Mouse (Mus musculus) kidney, embryonic 14.5 days (tissue): ENCODE results near the gene Frmd4a. TPM values are rescaled to one million over a fixed set of nuclear protein-coding genes. Genes with fewer than 3 reads are reported as not detected.

Experiments used
- ATAC-seq: fragments of 200-750 bp; cut with Nextera tagmentation; 2 replicates; pipeline ENCODE4 v1.8.0; 2017; ENCODE audit warnings: moderate number of reproducible peaks, mild to moderate bottlenecking, moderate TSS enrichment, moderate library complexity; ENCODE audit not compliant: low FRiP score, low TSS enrichment
- H3K27ac ChIP-seq: fragments of 300-500 bp; sonication (generic); 2 replicates; pipeline ENCODE4 v1.5.1; 2014; ENCODE audit warnings: low read depth, mild to moderate bottlenecking, low read length, moderate library complexity, mixed read lengths
- H3K27me3 ChIP-seq: fragments of 300-500 bp; sonication (generic); 2 replicates; pipeline ENCODE4 v1.6.1; 2014; ENCODE audit warnings: mild to moderate bottlenecking, low read length; ENCODE audit not compliant: control insufficient read depth, insufficient read depth
- H3K36me3 ChIP-seq: fragments of 300-500 bp; sonication (generic); 2 replicates; pipeline ENCODE4 v1.6.1; 2014; ENCODE audit warnings: low read length, mixed read lengths; ENCODE audit not compliant: control insufficient read depth, insufficient read depth
- H3K4me1 ChIP-seq: fragments of 300-500 bp; sonication (generic); 2 replicates; pipeline ENCODE4 v1.6.1; 2014; ENCODE audit warnings: low read length, mixed read lengths; ENCODE audit not compliant: control insufficient read depth, insufficient read depth
- H3K4me2 ChIP-seq: fragments of 300-500 bp; sonication (generic); replicated peaks from 2 replicates; pipeline ENCODE4 v1.6.1; 2014; ENCODE audit warnings: low read depth, mild to moderate bottlenecking, low read length
- H3K4me3 ChIP-seq: fragments of 300-500 bp; sonication (generic); 2 replicates; pipeline ENCODE4 v1.5.1; 2014; ENCODE audit warnings: mild to moderate bottlenecking, low read length
- H3K9ac ChIP-seq: fragments of 300-500 bp; sonication (generic); 2 replicates; pipeline ENCODE4 v1.6.1; 2014; ENCODE audit warnings: low read depth, mild to moderate bottlenecking, low read length, moderate library complexity
- H3K9me3 ChIP-seq: fragments of 300-500 bp; sonication (generic); 2 replicates; pipeline ENCODE4 v1.6.1; 2016; ENCODE audit warnings: low read length; ENCODE audit not compliant: control insufficient read depth
- WGBS: fragments of 180-500 bp; shearing (Covaris S2); extraction: QIAGEN DNeasy Blood & Tissue Kit; methylation state at CpG from one replicate; pipeline ENCODE4 v1.1.7; 2014; 5-methylcytosine and 5-hydroxymethylcytosine counted together
- polyA plus RNA-seq: library from polyadenylated mRNA; unstranded; fragments of >200 nt; fragmentation: Nextera tagmentation; extraction: Ambion mirVana; gene quantifications from 2 replicates; pipeline ENCODE4 v1.2.1, GENCODE M21; 2014

Frmd4a gene
- polyA plus RNA-seq, 1 experiment from 2014 or later = 39.2 TPM

- no peaks in the 10 kb centered on the region for H3K27me3 ChIP-seq
- no peak overlapping the region; the same call in 1 of the 2 replicates for H3K4me3 ChIP-seq
- no peak overlapping the region; the same call in 1 of the 2 replicates for H3K4me2 ChIP-seq
- no peaks in the 10 kb centered on the region for H3K36me3 ChIP-seq
- no peak overlapping the region for H3K9ac ChIP-seq
- ATAC-seq = no peak
- H3K9me3 ChIP-seq = no peaks in the 10 kb centered on the region
- no peak overlapping the region for H3K27ac ChIP-seq
- H3K4me1 ChIP-seq = 0 out of 2 replicates have a peak, but pooled peaks cover 5% of the 10 kb centered on the region
- 50% methylated on average over 5 of the region's 5 CpGs for WGBS
Measured at GRCm38 (mm10) chr2:4154036-4154653, 136.6 kb downstream of the Frmd4a start.

- ATAC-seq = no peak
- Histone ChIP-seq H3K27me3 (no peaks in the 10 kb centered on the region), H3K9ac (no peak overlapping the region), H3K9me3 (no peaks in the 10 kb centered on the region), H3K4me2 (no peak overlapping the region), H3K27ac (no peak overlapping the region), H3K4me3 (no peak overlapping the region), H3K4me1 (0 out of 2 replicates have a peak, but pooled peaks cover 5% of the 10 kb centered on the region), H3K36me3 (no peaks in the 10 kb centered on the region)
- 84% methylated on average over 4 of the region's 4 CpGs for WGBS
Measured at GRCm38 (mm10) chr2:4154654-4155047, 137.1 kb downstream of the Frmd4a start.

- H3K9ac ChIP-seq = no peak overlapping the region
- ATAC-seq = no peak
- H3K36me3 ChIP-seq = no peaks in the 10 kb centered on the region
- H3K27ac ChIP-seq = no peak overlapping the region
- H3K4me3 ChIP-seq = no peak overlapping the region
- no peak overlapping the region for H3K4me2 ChIP-seq
- no peaks in the 10 kb centered on the region for H3K27me3 ChIP-seq
- 0 out of 2 replicates have a peak, but pooled peaks cover 5% of the 10 kb centered on the region for H3K4me1 ChIP-seq
- H3K9me3 ChIP-seq = no peaks in the 10 kb centered on the region
Measured at GRCm38 (mm10) chr2:4155406-4155805, 137.9 kb downstream of the Frmd4a start.

DNA sequence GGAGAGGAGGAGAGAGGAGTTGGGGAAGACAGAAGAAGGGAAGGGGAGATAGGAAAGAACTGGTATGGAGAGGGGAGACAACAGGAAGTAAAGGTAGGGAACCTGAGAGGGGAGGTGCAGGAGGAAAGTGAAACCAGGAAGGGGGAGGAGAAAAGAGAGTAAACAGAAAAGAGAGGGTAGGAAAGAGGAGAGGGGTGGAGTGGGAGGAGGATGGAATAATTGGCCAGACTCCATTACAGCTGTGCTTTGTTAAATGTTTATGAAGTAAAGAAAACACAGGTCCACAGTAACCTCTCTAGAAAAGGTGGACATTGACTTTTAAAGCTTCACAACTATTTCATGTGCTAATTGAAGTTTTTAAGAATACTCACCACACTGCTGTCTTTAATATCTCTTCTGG lies 139.0 kb downstream of the Frmd4a start:
- Histone ChIP-seq H3K4me1 (0 out of 2 replicates have a peak, but pooled peaks cover 5% of the 10 kb centered on the region), H3K36me3 (no peaks in the 10 kb centered on the region), H3K9ac (no peak overlapping the region), H3K27me3 (no peaks in the 10 kb centered on the region), H3K4me2 (no peak overlapping the region), H3K4me3 (no peak overlapping the region), H3K27ac (no peak overlapping the region), H3K9me3 (no peaks in the 10 kb centered on the region)
- ATAC-seq = no peak

GRCm38 (mm10) chr2:4157396-4157795 lies 139.9 kb downstream of the Frmd4a start:
- Histone ChIP-seq H3K27me3 (no peaks in the 10 kb centered on the region), H3K27ac (no peak overlapping the region), H3K4me1 (0 out of 2 replicates have a peak, but pooled peaks cover 5% of the 10 kb centered on the region), H3K4me3 (no peak overlapping the region), H3K36me3 (no peaks in the 10 kb centered on the region), H3K4me2 (no peak overlapping the region), H3K9me3 (no peaks in the 10 kb centered on the region), H3K9ac (no peak overlapping the region)
- WGBS = 85% methylated on average over 4 of the region's 4 CpGs
- ATAC-seq = no peak

GRCm38 (mm10) chr2:4159574-4160203 lies 142.2 kb downstream of the Frmd4a start:
- Histone ChIP-seq H3K9ac (no peak overlapping the region), H3K4me1 (no peaks in the 10 kb centered on the region), H3K4me2 (no peak overlapping the region), H3K9me3 (no peaks in the 10 kb centered on the region), H3K4me3 (no peak overlapping the region), H3K36me3 (no peaks in the 10 kb centered on the region), H3K27ac (no peak overlapping the region), H3K27me3 (no peaks in the 10 kb centered on the region)
- WGBS = 82% methylated on average over 15 of the region's 15 CpGs
- ATAC-seq = no peak

DNA sequence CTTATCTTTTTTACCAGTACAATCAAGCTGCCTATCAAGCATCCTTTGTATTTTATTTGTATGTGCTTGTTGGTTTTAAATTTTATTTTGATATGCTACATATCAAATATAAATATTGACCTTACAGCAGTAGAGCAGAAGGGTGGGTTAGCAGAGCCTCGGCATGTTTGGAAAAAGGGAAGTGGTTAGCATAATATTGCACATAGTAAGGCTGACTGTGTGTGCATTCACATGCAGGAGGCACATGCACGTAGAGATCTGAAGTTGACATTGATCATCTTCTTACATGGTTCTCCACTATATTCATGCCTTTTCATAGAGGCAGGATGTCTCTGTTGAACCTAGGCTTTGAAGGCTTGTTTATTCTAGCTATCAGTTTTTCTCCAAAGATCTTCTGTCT lies 148.7 kb downstream of the Frmd4a start:
- Histone ChIP-seq H3K4me2 (no peak overlapping the region), H3K9ac (no peak overlapping the region), H3K36me3 (no peaks in the 10 kb centered on the region), H3K27me3 (no peaks in the 10 kb centered on the region), H3K4me3 (no peak overlapping the region), H3K27ac (no peak overlapping the region), H3K4me1 (no peaks in the 10 kb centered on the region), H3K9me3 (no peaks in the 10 kb centered on the region; the same call in 1 of the 2 replicates)
- no peak for ATAC-seq
- WGBS = 85% methylated on average over 2 of the region's 2 CpGs

GRCm38 (mm10) chr2:4167131-4167530 lies 149.6 kb downstream of the Frmd4a start:
- no peaks in the 10 kb centered on the region for H3K27me3 ChIP-seq
- no peaks in the 10 kb centered on the region; the same call in 1 of the 2 replicates for H3K9me3 ChIP-seq
- H3K9ac ChIP-seq = no peak overlapping the region
- no peak overlapping the region for H3K4me3 ChIP-seq
- H3K4me2 ChIP-seq = no peak overlapping the region
- H3K27ac ChIP-seq = no peak overlapping the region
- H3K4me1 ChIP-seq = no peaks in the 10 kb centered on the region
- no peaks in the 10 kb centered on the region for H3K36me3 ChIP-seq
- no peak for ATAC-seq
- 86% methylated on average over 6 of the region's 6 CpGs for WGBS

- WGBS = 53% methylated on average over 10 of the region's 10 CpGs
Measured at GRCm38 (mm10) chr2:4169726-4170125, 152.2 kb downstream of the Frmd4a start.

More at GRCm38 (mm10) chr2:4169726-4170125, 152.2 kb downstream of the Frmd4a start:
- no peaks in the 10 kb centered on the region for H3K27me3 ChIP-seq
- H3K36me3 ChIP-seq = no peaks in the 10 kb centered on the region
- ATAC-seq = no peak
- H3K9me3 ChIP-seq = no peaks in the 10 kb centered on the region; the same call in 1 of the 2 replicates
- no peak overlapping the region for H3K4me2 ChIP-seq
- H3K4me3 ChIP-seq = no peak overlapping the region
- H3K27ac ChIP-seq = no peak overlapping the region
- no peak overlapping the region for H3K9ac ChIP-seq
- no peaks in the 10 kb centered on the region for H3K4me1 ChIP-seq
